In genomic region chr19:46587823-46588508, GRCm38 (mm10) we compare ENCODE assay signal across 7 mouse cellular contexts. TPM values are rescaled to one million over a fixed set of nuclear protein-coding genes. Genes with fewer than 3 reads are reported as not detected.
DNase-seq lines count a peak whose midpoint lies in the region; ATAC-seq lines count a peak whose summit lies in the region.

No protein-coding gene starts in this region.

- H3K4me3 ChIP-seq in limb, embryonic 12.5 days (replicated peaks) = no peak overlapping the region
- no peak overlapping the region for H3K4me3 ChIP-seq in midbrain, embryonic 15.5 days

- WGBS in limb, embryonic 12.5 days = 56% methylated on average over 13 of the region's 13 CpGs
- 59% methylated on average over 13 of the region's 13 CpGs for WGBS in midbrain, embryonic 15.5 days

- H3K9ac ChIP-seq in limb, embryonic 12.5 days (replicated peaks) = no peak overlapping the region
- H3K9ac ChIP-seq in midbrain, embryonic 15.5 days = no peak overlapping the region

- peak; percentile 84 for DNase-seq in adrenal gland, adult 2 months
- DNase-seq in embryo, embryonic 10 days (ENCODE audit: low spot score) = peak; percentile 94
- DNase-seq in gastrocnemius, postnatal 25 days = peak; percentile 59
- peak; percentile 87 for DNase-seq in kidney, adult 18-20 months
- peak; percentile 51 to 80 for DNase-seq in spleen, adult 18-20 months

- H3K4me1 ChIP-seq in limb, embryonic 12.5 days (replicated peaks) = no peaks in the 10 kb centered on the region
- no peaks in the 10 kb centered on the region for H3K4me1 ChIP-seq in midbrain, embryonic 15.5 days

- no peaks in the 10 kb centered on the region for H3K27me3 ChIP-seq in limb, embryonic 12.5 days
- H3K27me3 ChIP-seq in midbrain, embryonic 15.5 days (replicated peaks) = no peaks in the 10 kb centered on the region

- H3K36me3 ChIP-seq in limb, embryonic 12.5 days = peaks cover 66% of the 10 kb centered on the region
- 0 out of 2 replicates have a peak, but pooled peaks cover 6% of the 10 kb centered on the region for H3K36me3 ChIP-seq in midbrain, embryonic 15.5 days (replicated peaks)

- H3K9me3 ChIP-seq in limb, embryonic 12.5 days = no peaks in the 10 kb centered on the region
- no peaks in the 10 kb centered on the region for H3K9me3 ChIP-seq in midbrain, embryonic 15.5 days

- no peak overlapping the region for H3K27ac ChIP-seq in limb, embryonic 12.5 days
- H3K27ac ChIP-seq in midbrain, embryonic 15.5 days = no peak overlapping the region

- peak; percentile 59; the same call in 1 of the 2 replicates for ATAC-seq in limb, embryonic 12.5 days (ENCODE audit: insufficient number of reproducible peaks, insufficient read depth, low FRiP score, low TSS enrichment, low read depth)
- peak; percentile 71; the same call in 1 of the 2 replicates for ATAC-seq in midbrain, embryonic 15.5 days (replicated peaks)

- no peak overlapping the region for H3K4me2 ChIP-seq in limb, embryonic 12.5 days
- H3K4me2 ChIP-seq in midbrain, embryonic 15.5 days = no peak overlapping the region

RNA-seq across cellular contexts. Expression of gene Wbp1l, which starts 10.9 kb away (rescaled TPM):
- total RNA-seq in adrenal gland, adult 2 months (2021) = 100 to 1,000 TPM; 136 to 156 TPM
- polyA plus RNA-seq in adrenal gland, adult 2 months (2012; rRNA removed) = 128 and 159 TPM in 2 replicates
- 10 to 100 TPM; 39.0 to 47.3 TPM for total RNA-seq in gastrocnemius, postnatal 25 days (2021)
- 48.3 and 48.6 TPM in 2 replicates for polyA plus RNA-seq in limb, embryonic 12.5 days (2016; fragmentation: Nextera tagmentation; extraction: Ambion mirVana)
- polyA plus RNA-seq in midbrain, embryonic 15.5 days (2015; fragmentation: Nextera tagmentation; extraction: Ambion mirVana) = 41.1 and 42.6 TPM in 2 replicates

RNA-seq across cellular contexts. Expression of gene Sfxn2, which starts 14.8 kb away (rescaled TPM):
- total RNA-seq in adrenal gland, adult 2 months (2021) = 10 to 100 TPM in 1 of 2 experiments, 1 to 10 TPM in 1; 7.7 to 12.7 TPM
- 3.7 and 4.6 TPM in 2 replicates for polyA plus RNA-seq in adrenal gland, adult 2 months (2012; rRNA removed)
- total RNA-seq in gastrocnemius, postnatal 25 days (2021) = 1 to 10 TPM; 2.8 TPM
- 18.3 and 25.2 TPM in 2 replicates for polyA plus RNA-seq in limb, embryonic 12.5 days (2016; fragmentation: Nextera tagmentation; extraction: Ambion mirVana)
- 10.5 and 11.7 TPM in 2 replicates for polyA plus RNA-seq in midbrain, embryonic 15.5 days (2015; fragmentation: Nextera tagmentation; extraction: Ambion mirVana)

RNA-seq across cellular contexts. Expression of gene Arl3, which starts 15.0 kb away (rescaled TPM):
- total RNA-seq in adrenal gland, adult 2 months (2021) = 10 to 100 TPM; 51.6 to 75.1 TPM
- polyA plus RNA-seq in adrenal gland, adult 2 months (2012; rRNA removed) = 11.7 and 12.2 TPM in 2 replicates
- total RNA-seq in gastrocnemius, postnatal 25 days (2021) = 10 to 100 TPM; 49.6 to 55.8 TPM
- 167 and 173 TPM in 2 replicates for polyA plus RNA-seq in limb, embryonic 12.5 days (2016; fragmentation: Nextera tagmentation; extraction: Ambion mirVana)
- polyA plus RNA-seq in midbrain, embryonic 15.5 days (2015; fragmentation: Nextera tagmentation; extraction: Ambion mirVana) = 209 and 210 TPM in 2 replicates

Comparison
In these comparisons a context has a peak if more than half of its experiments do, and no peak if none do; other contexts are left out.
1. RNA of gene Arl3, which starts 15.0 kb away (polyA plus RNA-seq): 209 to 210 TPM in midbrain, embryonic 15.5 days and 167 to 173 TPM in limb, embryonic 12.5 days; 11.7 to 12.2 TPM in adrenal gland, adult 2 months; every median in the first group is over 10 times any median in the second.
2. Peak in every context shown above with its lines, with median percentiles within 50 percentile points of each other: DNase-seq.